Mouse (Mus musculus) 3T3-L1 (cell line): ENCODE results near the gene Espl1.

Source experiments
- DNase-seq: peaks from one replicate; pipeline ENCODE4 v3.0.0-alpha.2; 2015; ENCODE audit warnings: low read depth, low spot score

Gene Espl1

GRCm38 (mm10) chr15:102370727-102371126 is 74.7 kb downstream of the Espl1 start:
- DNase-seq = no peak
